Mouse (Mus musculus): ENCODE data around the gene Sipa1l3. TPM values are rescaled to one million over a fixed set of nuclear protein-coding genes. Genes with fewer than 3 reads are reported as not detected.

Sipa1l3 gene
- total RNA-seq, 2 experiments from 2014 or later, result 15.7 to 15.9 TPM

DNA sequence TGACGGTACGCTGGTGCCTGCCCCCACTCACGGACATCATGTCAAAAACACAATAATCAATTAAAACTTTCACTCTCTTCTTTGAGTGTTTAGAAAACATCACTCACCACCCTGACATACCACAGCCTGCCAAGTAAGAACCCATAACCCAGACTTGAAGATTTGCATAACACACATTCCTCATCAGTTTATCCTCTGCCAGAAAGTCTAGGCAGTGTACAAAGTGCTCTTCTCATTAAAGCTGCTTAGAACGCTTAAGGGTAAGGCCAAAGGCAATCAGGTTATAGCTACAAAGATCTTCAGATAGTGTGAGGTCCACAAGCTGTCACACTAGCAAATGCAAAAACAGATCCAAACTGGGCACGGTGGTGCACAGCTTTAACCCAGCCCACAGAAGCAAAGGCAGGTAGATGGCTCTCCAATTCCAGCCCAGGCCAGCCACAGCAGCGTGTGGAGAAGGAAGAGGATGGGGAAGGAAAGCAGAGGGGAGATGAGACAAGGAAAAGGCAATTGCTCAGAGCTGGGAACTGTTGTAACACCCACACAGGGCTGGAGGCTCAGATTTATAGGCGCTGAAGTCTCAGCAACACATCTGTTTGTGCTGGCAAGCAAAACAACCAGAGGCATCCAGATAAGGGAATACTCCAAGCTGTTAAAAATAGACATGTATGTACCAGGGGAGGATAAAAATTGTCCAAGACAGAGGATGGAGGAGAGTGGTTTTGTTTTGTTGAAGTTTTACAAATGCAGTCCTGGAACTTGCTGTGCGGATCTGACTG, 246.6 kb downstream of the Sipa1l3 start:
- intact Hi-C loops (cut with DNase I), result no loop called here
- no peak for DNase-seq

DNA sequence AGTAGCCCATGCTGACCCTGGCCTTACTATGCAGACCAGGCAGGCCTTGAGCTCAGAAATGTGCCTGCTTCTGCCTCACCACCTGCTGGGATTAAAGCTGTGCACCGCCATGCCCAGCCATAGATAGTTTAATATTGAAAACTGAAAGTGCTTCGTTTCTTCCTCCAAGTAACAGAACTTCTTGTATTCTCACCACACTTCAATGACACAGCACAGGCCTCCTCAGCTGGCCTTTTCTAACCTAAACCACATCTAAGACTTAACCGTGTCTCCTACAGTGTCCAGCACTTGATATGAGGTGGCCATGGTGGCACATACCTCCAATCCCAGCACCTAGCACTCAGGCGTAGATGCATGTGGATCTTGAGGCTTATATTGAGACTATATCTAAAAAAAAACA, 248.0 kb downstream of the Sipa1l3 start:
- DNase-seq, result no peak
- intact Hi-C loops (cut with DNase I), result no loop called here

Other genes starting within 250 kb of the Sipa1l3 start
- 10 to 100 TPM; 39.2 to 42.9 TPM for gene Spint2, start 236.7 kb downstream of the Sipa1l3 start, total RNA-seq (2021)
- 10 to 100 TPM; 13.2 to 15.4 TPM for gene Ppp1r14a, start 229.3 kb downstream of the Sipa1l3 start, total RNA-seq (2021)
- gene Dpf1, start 214.7 kb downstream of the Sipa1l3 start, total RNA-seq (2021), result 1 to 10 TPM in 1 of 2 experiments, under 1 TPM in 1; 0.19 to 1.2 TPM
- not detected for gene Catsperg2, start 208.4 kb upstream of the Sipa1l3 start, total RNA-seq (2021)
- 10 to 100 TPM; 12.7 to 14.4 TPM for gene Zfp84, start 249.9 kb upstream of the Sipa1l3 start, total RNA-seq (2021)

Data from heart, postnatal 14 days (tissue).